Mouse (Mus musculus) forebrain, embryonic 11.5 days (tissue): Measurements from ENCODE around the gene Mybbp1a. TPM values are rescaled to one million over a fixed set of nuclear protein-coding genes. Genes with fewer than 3 reads are reported as not detected.

Experiments
- ATAC-seq: fragments of 200-750 bp; cut with Nextera tagmentation; replicated peaks from 2 replicates; pipeline ENCODE4 v1.8.0; 2017; ENCODE audit warnings: moderate TSS enrichment; ENCODE audit not compliant: low FRiP score
- DNase-seq: peaks from one replicate; pipeline ENCODE4 v3.0.0-alpha.2; 2017; ENCODE audit warnings: low spot score
- H3K27ac ChIP-seq: fragments of 300-500 bp; sonication (generic); 2 replicates; pipeline ENCODE4 v1.5.1; 2014; ENCODE audit warnings: low read depth, low read length
- H3K27me3 ChIP-seq: fragments of 300-500 bp; sonication (generic); 2 replicates; pipeline ENCODE4 v1.6.1; 2014; ENCODE audit warnings: mild to moderate bottlenecking, low read length, mixed read lengths; ENCODE audit not compliant: control insufficient read depth, insufficient read depth
- H3K36me3 ChIP-seq: fragments of 300-500 bp; sonication (generic); 2 replicates; pipeline ENCODE4 v1.6.1; 2014; ENCODE audit warnings: mild to moderate bottlenecking, low read length, moderate library complexity, mixed read lengths; ENCODE audit not compliant: control insufficient read depth, insufficient read depth
- H3K4me1 ChIP-seq: fragments of 300-500 bp; sonication (generic); replicated peaks from 2 replicates; pipeline ENCODE4 v1.6.1; 2014; ENCODE audit warnings: low read length, mixed read lengths; ENCODE audit not compliant: control insufficient read depth, insufficient read depth
- H3K4me2 ChIP-seq: fragments of 300-500 bp; sonication (generic); 2 replicates; pipeline ENCODE4 v1.6.1; 2014; ENCODE audit warnings: low read depth, mild to moderate bottlenecking, low read length, moderate library complexity, mixed read lengths; ENCODE audit not compliant: severe bottlenecking
- H3K4me3 ChIP-seq: fragments of 300-500 bp; sonication (generic); 2 replicates; pipeline ENCODE4 v1.5.1; 2014; ENCODE audit warnings: low read depth, low read length
- H3K9ac ChIP-seq: fragments of 300-500 bp; sonication (generic); 2 replicates; pipeline ENCODE4 v1.6.1; 2014; ENCODE audit warnings: low read length
- H3K9me3 ChIP-seq: fragments of 300-500 bp; sonication (generic); 2 replicates; pipeline ENCODE4 v1.6.1; 2016; ENCODE audit warnings: low read length, mixed read lengths; ENCODE audit not compliant: control insufficient read depth
- WGBS: fragments of 180-500 bp; shearing (Covaris S2); extraction: QIAGEN DNeasy Blood & Tissue Kit; methylation state at CpG from one replicate; pipeline ENCODE4 v1.1.7; 2014; 5-methylcytosine and 5-hydroxymethylcytosine counted together
- polyA plus RNA-seq: library from polyadenylated mRNA; unstranded; fragments of >200 nt; fragmentation: Nextera tagmentation; extraction: Ambion mirVana; gene quantifications from 2 replicates; pipeline ENCODE4 v1.2.1, GENCODE M21; 2014

Gene Mybbp1a
- polyA plus RNA-seq, 1 experiment from 2014 or later: 166 TPM

DNA sequence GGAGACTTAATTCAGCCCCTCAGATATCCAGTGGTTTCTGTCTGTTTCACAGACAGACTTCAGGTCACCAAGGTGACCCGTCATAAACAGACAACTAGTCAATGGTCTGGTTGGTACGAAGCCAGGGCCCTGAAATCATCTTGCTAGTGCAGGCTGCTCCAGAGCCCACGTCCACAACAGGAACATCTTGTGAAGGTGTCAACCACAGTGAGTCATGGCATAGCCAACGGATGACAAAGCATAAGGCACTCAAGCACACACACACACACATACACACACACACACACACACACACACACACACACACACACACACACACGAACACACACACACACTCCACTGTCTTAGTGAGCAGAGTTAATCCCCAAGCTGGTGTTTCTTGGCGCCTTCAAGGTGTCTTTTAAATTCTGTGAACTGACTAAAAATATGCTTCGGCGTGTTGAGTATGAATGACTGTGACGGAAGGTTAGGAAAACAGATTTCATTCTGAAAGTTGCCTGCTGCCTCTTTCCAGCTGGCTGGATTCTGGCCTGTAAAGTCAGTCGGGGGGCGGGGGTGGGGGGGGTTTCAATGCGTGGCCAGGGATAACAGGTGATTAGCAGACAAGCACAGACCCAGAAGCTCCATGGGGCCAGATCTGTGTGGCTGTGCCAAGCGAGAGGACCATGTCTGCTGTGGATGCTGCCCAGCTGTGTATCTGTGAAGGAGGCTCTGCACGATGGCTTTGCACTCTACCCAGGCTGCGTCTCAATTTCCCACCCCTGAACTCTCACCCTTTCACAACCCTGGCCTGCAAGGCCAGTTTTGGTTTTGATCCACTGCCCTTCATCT is 50.2 kb downstream of the Mybbp1a start:
- Histone ChIP-seq H3K4me3 (no peak overlapping the region), H3K4me1 (peaks cover 3% of the 10 kb centered on the region; the same call in 1 of the 2 replicates), H3K9me3 (no peaks in the 10 kb centered on the region), H3K9ac (no peak overlapping the region), H3K27me3 (peaks cover 17% of the 10 kb centered on the region), H3K27ac (no peak overlapping the region), H3K36me3 (no peaks in the 10 kb centered on the region), H3K4me2 (no peak overlapping the region)
- DNase-seq: no peak
- WGBS: 72% methylated on average over 15 of the region's 15 CpGs
- ATAC-seq: no peak

GRCm38 (mm10) chr11:72494046-72494988 is 53.2 kb downstream of the Mybbp1a start:
- Histone ChIP-seq H3K4me2 (no peak overlapping the region), H3K4me3 (no peak overlapping the region), H3K27ac (no peak overlapping the region), H3K9me3 (no peaks in the 10 kb centered on the region), H3K9ac (no peak overlapping the region), H3K4me1 (peaks cover under 1% of the 10 kb centered on the region; the same call in 1 of the 2 replicates), H3K27me3 (peaks cover under 1% of the 10 kb centered on the region; the same call in 1 of the 2 replicates), H3K36me3 (no peaks in the 10 kb centered on the region)
- DNase-seq (no peak), ATAC-seq (no peak)
- 51% methylated on average over 8 of the region's 8 CpGs for WGBS

- DNase-seq (no peak), ATAC-seq (no peak)
- no peaks in the 10 kb centered on the region for H3K4me1 ChIP-seq
- H3K9ac ChIP-seq: no peak overlapping the region
- H3K4me3 ChIP-seq: no peak overlapping the region
- H3K9me3 ChIP-seq: no peaks in the 10 kb centered on the region
- H3K27ac ChIP-seq: no peak overlapping the region
- no peak overlapping the region for H3K4me2 ChIP-seq
- H3K36me3 ChIP-seq: no peaks in the 10 kb centered on the region
- WGBS: 64% methylated on average over 3 of the region's 3 CpGs
- H3K27me3 ChIP-seq: no peaks in the 10 kb centered on the region
Measured at GRCm38 (mm10) chr11:72496066-72496465, 54.9 kb downstream of the Mybbp1a start.

- H3K36me3 ChIP-seq: no peaks in the 10 kb centered on the region
- no peak overlapping the region for H3K4me2 ChIP-seq
- DNase-seq: no peak
- ATAC-seq: no peak
- H3K27ac ChIP-seq: no peak overlapping the region
- 60% methylated on average over 1 of the region's 1 CpGs for WGBS
- H3K9me3 ChIP-seq: no peaks in the 10 kb centered on the region
- H3K27me3 ChIP-seq: no peaks in the 10 kb centered on the region
- no peak overlapping the region for H3K9ac ChIP-seq
- no peak overlapping the region for H3K4me3 ChIP-seq
- no peaks in the 10 kb centered on the region for H3K4me1 ChIP-seq
Measured at GRCm38 (mm10) chr11:72496775-72497174, 55.6 kb downstream of the Mybbp1a start.

- Histone ChIP-seq H3K27ac (no peak overlapping the region), H3K36me3 (no peaks in the 10 kb centered on the region), H3K27me3 (no peaks in the 10 kb centered on the region), H3K4me2 (no peak overlapping the region), H3K9ac (no peak overlapping the region), H3K4me1 (no peaks in the 10 kb centered on the region), H3K9me3 (no peaks in the 10 kb centered on the region), H3K4me3 (no peak overlapping the region)
- no peak for DNase-seq
- no peak for ATAC-seq
- 21% methylated on average over 4 of the region's 4 CpGs for WGBS
Measured at GRCm38 (mm10) chr11:72497367-72497766, 56.2 kb downstream of the Mybbp1a start.

GRCm38 (mm10) chr11:72500139-72500538 is 59.0 kb downstream of the Mybbp1a start:
- H3K27me3 ChIP-seq: no peaks in the 10 kb centered on the region
- H3K9me3 ChIP-seq: no peaks in the 10 kb centered on the region
- H3K4me3 ChIP-seq: no peak overlapping the region
- no peak for DNase-seq
- no peaks in the 10 kb centered on the region for H3K4me1 ChIP-seq
- 85% methylated on average over 4 of the region's 4 CpGs for WGBS
- H3K36me3 ChIP-seq: no peaks in the 10 kb centered on the region
- no peak overlapping the region for H3K4me2 ChIP-seq
- no peak overlapping the region for H3K9ac ChIP-seq
- H3K27ac ChIP-seq: no peak overlapping the region
- no peak for ATAC-seq

Other genes starting within 250 kb of the Mybbp1a start
- gene Gm43951, start 234.5 kb upstream of the Mybbp1a start, polyA plus RNA-seq: 0.27 and 0.31 TPM in 2 replicates
- gene 4933427D14Rik, start 233.9 kb upstream of the Mybbp1a start, polyA plus RNA-seq: 18.7 and 19.2 TPM in 2 replicates
- gene Txndc17, start 233.8 kb upstream of the Mybbp1a start, polyA plus RNA-seq: 147 and 156 TPM in 2 replicates
- gene Med31, start 225.8 kb upstream of the Mybbp1a start, polyA plus RNA-seq: 47.3 and 48.7 TPM in 2 replicates
- gene Slc13a5, start 174.1 kb upstream of the Mybbp1a start, polyA plus RNA-seq: not detected in 2 replicates
- 1.4 and 2.4 TPM in 2 replicates for gene Xaf1, start 139.7 kb upstream of the Mybbp1a start, polyA plus RNA-seq
- gene Fbxo39, start 126.9 kb upstream of the Mybbp1a start, polyA plus RNA-seq: not detected in 2 replicates
- gene Tekt1, start 78.9 kb upstream of the Mybbp1a start, polyA plus RNA-seq: 5.2 and 5.3 TPM in 2 replicates
- 5.0 and 7.0 TPM in 2 replicates for gene Smtnl2, start 29.6 kb upstream of the Mybbp1a start, polyA plus RNA-seq
- gene Ggt6, start 5.8 kb upstream of the Mybbp1a start, polyA plus RNA-seq: not detected in 2 replicates
- 4.0 and 4.8 TPM in 2 replicates for gene Spns2, start 48.5 kb downstream of the Mybbp1a start, polyA plus RNA-seq
- not detected in 2 replicates for gene Spns3, start 109.2 kb downstream of the Mybbp1a start, polyA plus RNA-seq
- 105 and 110 TPM in 2 replicates for gene Ube2g1, start 165.9 kb downstream of the Mybbp1a start, polyA plus RNA-seq
- 33.1 and 34.6 TPM in 2 replicates for gene Ankfy1, start 248.7 kb downstream of the Mybbp1a start, polyA plus RNA-seq